Mouse (Mus musculus): ENCODE results near the gene Elovl3. TPM values are rescaled to one million over a fixed set of nuclear protein-coding genes. Genes with fewer than 3 reads are reported as not detected.
"Not testable (repeated sequence)": the region's sequence is repeated elsewhere in the genome, so short reads cannot be mapped to it uniquely, and the experiment has no call there.

Gene Elovl3
- not detected in 3 replicates for total RNA-seq (2017)

DNA sequence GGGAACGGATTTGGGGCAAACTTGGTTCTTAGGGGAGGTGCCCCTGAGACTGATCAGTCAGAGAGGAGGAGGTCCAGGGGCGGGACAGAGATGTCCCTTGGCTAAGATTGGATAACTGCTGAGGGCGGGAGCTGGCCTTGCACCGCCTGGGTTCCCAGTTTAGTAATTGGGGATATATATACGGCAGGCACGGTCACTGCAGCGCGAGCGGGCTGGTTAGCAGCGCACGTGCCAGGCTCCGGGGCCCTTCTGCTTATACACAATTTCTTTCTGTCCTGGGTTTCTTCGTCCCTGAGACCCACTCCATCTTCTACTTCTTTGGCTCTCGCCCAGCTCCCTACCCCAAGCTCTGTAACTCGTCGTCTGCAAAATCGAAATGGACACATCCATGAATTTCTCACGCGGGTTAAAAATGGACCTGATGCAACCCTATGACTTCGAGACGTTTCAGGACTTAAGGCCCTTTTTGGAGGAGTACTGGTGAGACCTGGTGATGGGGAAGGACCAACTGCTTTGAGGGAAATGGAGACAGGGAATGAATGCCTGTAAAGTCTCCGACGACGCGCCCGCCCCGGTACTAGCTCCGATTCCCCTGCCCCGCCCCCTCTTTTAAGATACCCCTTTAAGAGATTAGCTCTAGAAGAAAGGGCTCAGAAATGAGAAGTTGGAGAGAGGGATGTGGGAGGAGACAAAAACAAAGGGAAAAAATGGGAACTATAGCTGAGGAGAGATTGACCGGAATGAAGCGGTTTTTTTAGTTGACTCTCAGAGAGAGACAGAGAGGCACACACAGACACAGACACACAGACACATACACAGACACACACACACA lies at the start of gene Elovl3:
Elovl3 (plus strand) TSS at position 204 of the 832 bp plus-strand sequence.
- ATAC-seq (replicated peaks; ENCODE audit: insufficient number of reproducible peaks, low FRiP score, low TSS enrichment, poor library complexity, severe bottlenecking) = no peak

DNA sequence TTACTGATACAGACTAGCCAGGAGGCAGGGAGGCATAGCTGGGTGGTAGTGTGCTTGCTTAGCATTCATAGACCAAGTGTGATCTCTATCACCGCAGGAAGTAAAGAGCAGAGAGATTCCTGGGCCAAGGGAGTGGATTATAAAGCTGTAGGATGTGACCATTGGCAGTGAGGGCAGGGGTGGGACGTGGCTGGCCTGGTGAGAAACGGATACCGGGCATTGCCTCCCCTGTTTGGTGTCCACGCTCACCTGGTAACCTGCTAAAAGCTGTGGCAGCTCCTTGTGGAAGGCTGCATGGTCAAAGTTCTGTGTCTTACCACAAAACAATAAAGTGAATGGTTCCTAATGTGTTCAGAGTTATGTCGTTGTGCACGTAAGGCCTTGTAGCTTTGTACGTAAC lies 46.5 kb upstream of the Elovl3 start:
- no peak for ATAC-seq (replicated peaks; ENCODE audit: insufficient number of reproducible peaks, low FRiP score, low TSS enrichment, poor library complexity, severe bottlenecking)

DNA sequence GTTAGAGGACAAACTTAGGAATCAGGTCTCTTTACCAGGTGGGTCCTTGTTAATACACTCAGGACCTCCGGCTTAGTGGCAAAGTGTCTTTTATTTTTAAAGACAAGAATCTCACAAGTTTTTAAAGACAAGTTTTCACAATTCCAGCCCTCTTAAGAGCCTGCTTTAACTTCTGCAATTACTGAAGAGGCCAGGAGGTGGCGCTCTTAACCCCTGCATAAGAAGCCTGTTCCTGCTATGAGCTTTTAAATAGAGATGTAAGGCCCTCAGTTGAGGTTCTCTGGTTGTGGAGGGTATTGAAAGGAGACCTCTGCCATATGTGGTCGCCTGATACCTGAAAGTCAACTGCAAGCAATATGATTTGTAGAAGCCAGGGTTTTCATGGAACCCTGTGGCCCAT lies 45.4 kb upstream of the Elovl3 start:
- ATAC-seq (replicated peaks; ENCODE audit: insufficient number of reproducible peaks, low FRiP score, low TSS enrichment, poor library complexity, severe bottlenecking) = peak; percentile 62

DNA sequence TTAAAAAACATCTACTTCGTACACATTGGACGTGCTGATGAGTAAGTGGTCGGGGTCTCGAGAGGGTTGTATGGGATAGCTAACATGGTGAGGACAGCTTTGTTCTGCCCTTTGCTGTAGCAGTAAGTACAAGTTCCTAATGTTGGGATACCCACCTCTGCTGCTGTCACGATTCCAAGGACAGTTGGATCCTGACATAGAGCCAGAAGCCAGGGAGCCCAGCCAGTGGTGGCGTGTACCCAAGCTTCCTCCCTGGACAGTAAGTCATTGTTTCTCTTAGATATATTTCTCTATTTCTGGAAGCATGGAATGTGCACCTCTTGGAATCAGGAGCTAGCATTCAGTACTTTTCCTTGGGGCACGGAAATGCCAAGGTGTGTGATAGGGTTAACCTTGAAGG lies 43.8 kb upstream of the Elovl3 start:
- ATAC-seq (replicated peaks; ENCODE audit: insufficient number of reproducible peaks, low FRiP score, low TSS enrichment, poor library complexity, severe bottlenecking) = no peak

DNA sequence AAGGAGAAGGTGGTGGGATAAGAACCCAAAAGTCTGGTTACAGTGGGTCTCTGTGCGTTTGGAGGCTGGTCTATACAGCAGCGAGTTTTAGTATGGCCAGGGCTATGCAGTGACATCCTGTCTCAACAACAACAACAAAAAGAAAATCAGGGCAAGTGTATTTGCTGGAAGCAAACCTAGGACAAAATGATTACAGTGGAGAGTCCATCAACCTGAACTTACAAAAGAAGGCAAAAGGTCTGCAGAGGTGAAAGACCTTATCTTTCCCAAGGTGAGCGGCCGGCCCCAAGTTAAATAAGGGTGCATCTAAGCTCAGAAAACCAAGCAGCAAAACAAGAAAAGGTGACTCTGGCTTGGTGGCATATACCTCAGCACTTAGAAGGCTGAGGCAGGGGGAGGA lies 40.1 kb upstream of the Elovl3 start:
- no peak for ATAC-seq (replicated peaks; ENCODE audit: insufficient number of reproducible peaks, low FRiP score, low TSS enrichment, poor library complexity, severe bottlenecking)

DNA sequence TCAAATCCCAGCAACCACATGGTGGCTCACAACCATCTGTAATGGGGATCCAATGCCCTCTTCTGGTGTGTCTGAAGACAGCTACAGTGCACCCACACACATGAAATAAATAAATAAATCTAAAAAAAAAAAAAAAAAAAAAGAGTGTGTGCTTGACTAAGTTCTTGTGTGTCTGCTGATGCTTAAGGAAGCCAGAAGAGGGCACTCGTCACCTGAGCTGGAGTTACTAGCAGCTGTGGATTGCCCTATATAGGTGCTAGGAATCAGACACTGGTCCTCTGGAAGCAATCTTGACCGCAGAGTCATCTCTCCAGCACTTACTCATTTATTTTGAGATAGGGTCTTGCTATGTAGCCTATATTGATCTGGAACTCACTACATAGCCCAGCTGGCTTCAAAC lies 37.6 kb upstream of the Elovl3 start:
- no peak for ATAC-seq (replicated peaks; ENCODE audit: insufficient number of reproducible peaks, low FRiP score, low TSS enrichment, poor library complexity, severe bottlenecking)

DNA sequence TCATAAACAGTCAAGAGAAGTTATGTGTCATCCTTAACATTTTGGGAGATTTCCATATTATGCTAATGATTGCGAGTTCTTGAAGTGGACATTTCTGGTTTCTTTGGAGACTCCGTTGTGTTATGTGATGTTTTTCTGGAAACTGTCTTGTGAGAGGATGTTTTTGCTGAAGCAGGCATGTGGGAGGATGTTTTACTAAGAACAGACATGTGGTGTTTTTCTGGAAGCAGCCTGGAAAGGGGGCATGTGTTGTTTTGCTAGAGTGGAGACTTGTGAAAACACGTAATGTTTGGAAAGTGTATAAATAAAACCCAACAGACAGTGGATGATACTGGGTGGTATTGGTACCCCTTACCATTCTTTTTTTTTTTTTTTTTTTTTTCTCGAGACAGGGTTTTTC lies 36.4 kb upstream of the Elovl3 start:
- ATAC-seq (replicated peaks; ENCODE audit: insufficient number of reproducible peaks, low FRiP score, low TSS enrichment, poor library complexity, severe bottlenecking) = no peak

DNA sequence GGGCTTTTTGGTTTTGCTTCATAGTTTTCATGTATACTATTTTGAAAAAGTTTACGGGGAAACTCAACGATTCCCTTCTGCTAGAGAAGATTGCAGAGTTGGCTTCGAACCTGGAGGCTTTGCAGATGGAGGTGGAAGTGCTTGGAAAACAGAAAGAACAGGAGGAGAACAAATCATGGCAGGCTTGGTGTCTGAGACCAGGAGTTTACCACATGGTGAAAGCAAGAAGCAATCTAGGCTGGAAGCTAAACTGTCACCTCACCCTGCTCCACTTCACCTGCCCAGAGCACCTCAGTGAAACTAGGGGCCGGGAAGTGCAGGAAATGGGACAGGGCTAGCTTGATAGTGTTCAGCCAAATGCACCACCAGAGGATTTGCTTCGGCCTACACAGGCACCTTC lies 35.3 kb upstream of the Elovl3 start:
- no peak for ATAC-seq (replicated peaks; ENCODE audit: insufficient number of reproducible peaks, low FRiP score, low TSS enrichment, poor library complexity, severe bottlenecking)

DNA sequence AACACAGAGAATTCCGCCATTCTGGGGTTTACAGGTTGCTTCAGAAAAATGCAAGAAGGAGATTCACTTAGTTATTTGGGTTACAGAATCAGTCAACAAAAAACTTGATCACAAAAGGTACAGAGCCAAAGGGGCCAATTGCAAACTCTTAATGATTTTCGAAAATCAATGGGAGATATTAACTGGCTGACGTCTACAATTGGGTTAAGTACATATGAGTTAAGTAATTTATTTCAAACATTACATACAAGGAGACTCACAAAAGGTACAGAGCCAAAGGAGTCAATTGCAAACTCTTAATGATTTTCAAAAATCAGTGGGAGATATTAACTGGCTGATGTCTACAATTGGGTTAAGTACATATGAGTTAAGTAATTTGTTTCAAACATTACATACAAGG lies 32.1 kb upstream of the Elovl3 start:
- no peak for ATAC-seq (replicated peaks; ENCODE audit: insufficient number of reproducible peaks, low FRiP score, low TSS enrichment, poor library complexity, severe bottlenecking)

DNA sequence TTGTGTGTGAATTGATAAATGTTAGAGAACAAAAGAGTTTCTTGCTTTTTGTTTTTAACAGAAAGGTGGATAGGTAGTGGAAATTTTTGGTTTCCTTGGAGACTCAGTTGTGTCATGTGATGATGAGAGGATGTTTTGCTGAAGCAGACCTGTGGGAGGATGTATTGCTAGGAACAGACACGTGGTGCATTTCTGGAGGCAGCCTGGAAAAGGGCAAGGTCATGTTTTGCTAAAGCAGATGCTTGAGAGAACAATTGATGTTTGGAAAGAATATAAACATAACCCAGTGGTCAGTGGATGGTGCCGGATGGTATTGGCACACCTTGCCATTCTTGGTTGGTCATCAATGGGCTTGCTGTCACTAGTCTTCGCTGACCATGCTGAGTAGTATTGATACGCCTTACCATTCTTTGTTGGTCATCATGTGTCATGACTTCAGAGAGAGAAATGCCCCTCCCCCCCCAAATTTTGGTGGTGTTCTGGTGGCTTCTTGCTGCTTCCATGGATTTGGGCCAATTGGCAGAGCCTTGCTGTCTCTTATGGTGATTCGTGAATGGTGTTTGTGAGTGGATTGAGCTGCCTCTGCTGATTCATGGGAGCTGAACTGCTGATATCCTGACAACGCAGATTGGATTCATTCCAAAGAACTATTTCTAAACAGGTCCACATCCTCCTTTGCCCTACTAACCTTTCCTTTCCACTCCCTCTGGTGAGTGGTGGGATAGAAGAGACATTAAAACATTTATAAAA lies 28.1 kb upstream of the Elovl3 start:
- no peak for ATAC-seq (replicated peaks; ENCODE audit: insufficient number of reproducible peaks, low FRiP score, low TSS enrichment, poor library complexity, severe bottlenecking)

DNA sequence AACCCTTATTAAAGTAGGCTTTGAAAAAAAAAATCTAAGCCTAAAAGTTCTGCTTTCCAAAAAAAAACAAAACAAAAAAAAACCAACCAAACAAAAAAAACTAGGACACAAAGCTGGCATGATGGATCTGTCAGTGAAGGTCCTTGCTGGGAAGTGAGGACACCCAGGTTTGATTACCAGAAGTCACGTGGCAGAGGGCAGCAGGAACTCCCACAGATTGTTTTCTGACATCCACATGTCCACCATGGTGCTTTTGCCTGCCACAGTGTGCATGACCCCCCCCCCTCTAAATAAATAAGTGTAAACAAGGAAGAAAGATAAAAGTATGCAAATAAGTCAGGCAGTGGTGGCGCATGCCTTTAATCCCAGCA lies 27.5 kb upstream of the Elovl3 start:
- ATAC-seq (replicated peaks; ENCODE audit: insufficient number of reproducible peaks, low FRiP score, low TSS enrichment, poor library complexity, severe bottlenecking) = no peak

DNA sequence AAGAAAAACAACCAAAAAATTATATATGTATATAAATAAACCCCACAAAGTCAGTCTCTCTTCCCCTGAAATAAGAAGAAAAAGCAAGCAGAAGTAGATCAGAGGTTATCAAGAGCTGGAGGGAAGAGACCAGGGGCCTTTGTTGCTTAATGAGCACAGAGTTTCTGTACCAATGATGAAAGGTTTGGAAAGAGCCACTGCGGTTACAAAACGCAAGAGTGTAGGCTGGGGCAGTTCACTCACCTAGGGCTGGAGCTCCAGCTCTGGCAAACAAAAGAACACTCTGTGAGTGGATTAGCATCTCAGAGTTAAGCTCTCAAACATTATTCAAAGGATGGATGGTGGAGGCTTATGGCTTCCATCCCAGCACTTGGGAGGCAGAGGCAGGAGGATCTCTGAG lies 21.5 kb upstream of the Elovl3 start:
- ATAC-seq (replicated peaks; ENCODE audit: insufficient number of reproducible peaks, low FRiP score, low TSS enrichment, poor library complexity, severe bottlenecking) = no peak

DNA sequence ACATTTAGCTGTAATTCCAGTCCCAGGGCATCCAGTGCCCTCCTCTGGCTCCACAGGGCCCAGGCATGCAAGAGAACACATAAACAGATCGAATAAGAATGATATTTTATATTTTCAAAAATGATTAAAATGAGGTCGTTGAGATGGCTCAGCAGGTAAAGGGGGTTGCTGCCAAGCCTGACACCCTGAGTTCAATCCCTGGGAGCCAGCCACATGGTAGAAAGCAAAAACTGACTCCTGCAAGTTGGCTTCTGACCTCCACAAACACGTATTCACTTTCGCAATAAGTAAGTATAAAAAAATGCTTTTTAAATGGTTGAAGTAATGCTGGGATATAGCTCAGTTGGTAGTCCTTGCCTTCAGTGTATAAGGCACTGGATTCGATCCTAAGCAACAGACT lies 20.9 kb upstream of the Elovl3 start:
- no peak for ATAC-seq (replicated peaks; ENCODE audit: insufficient number of reproducible peaks, low FRiP score, low TSS enrichment, poor library complexity, severe bottlenecking)

DNA sequence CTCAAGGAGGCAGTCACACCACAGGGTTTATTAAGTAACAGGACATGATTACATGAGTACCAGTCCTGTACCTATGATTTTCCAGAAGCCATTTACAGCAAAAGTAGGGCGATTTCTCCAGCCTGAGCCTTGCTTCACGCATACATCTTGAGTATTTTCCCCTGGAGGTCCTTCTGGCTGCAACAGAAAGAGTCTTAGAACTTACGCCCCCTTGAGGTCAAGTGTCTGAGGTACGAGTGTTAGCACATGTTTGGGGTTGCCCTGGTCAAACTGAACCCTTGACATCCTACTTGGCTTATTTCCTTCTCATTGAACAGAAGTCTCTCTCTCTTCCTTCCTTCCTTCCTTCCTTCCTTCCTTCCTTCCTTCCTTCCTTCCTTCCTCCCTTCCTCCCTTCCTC lies 17.1 kb upstream of the Elovl3 start:
- ATAC-seq (replicated peaks; ENCODE audit: insufficient number of reproducible peaks, low FRiP score, low TSS enrichment, poor library complexity, severe bottlenecking) = no peak

DNA sequence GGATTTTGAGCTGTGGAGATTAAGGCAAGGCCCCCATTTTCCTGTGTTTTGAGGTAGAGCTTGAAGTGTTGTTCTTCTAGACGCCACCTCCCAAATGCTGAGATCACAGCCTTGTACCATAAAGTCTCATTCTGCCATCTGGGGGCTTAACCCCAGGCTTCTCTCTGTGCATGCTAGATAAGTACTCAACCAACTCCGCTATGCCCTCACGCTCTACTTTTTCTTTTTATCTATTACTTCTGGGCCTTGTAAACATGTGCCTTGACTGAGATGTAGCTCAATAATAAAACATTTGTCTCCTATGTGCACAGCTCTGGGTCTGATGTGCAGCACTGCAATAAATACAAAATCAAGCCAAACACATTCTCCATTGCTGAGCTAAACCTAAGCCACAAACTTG lies 12.2 kb upstream of the Elovl3 start:
- ATAC-seq (replicated peaks; ENCODE audit: insufficient number of reproducible peaks, low FRiP score, low TSS enrichment, poor library complexity, severe bottlenecking) = no peak

DNA sequence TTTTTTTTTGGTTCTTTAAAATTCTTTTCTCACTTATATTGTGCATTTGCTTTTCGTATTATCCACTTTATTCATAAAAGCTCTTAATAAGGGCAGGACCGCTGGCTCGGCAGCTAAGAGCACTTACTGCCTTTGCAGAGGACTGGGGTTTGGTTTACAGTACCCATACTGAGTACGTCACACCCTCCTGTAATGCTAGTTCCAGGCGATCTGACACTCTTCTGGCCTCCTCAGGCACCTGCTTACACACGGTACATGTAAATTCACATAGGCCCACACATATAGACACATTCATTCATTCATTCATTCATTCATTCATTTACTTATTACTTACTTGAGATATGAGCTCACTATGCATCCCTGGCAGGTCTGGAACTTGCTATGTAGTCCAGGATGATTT lies 10.8 kb upstream of the Elovl3 start:
- no peak for ATAC-seq (replicated peaks; ENCODE audit: insufficient number of reproducible peaks, low FRiP score, low TSS enrichment, poor library complexity, severe bottlenecking)

DNA sequence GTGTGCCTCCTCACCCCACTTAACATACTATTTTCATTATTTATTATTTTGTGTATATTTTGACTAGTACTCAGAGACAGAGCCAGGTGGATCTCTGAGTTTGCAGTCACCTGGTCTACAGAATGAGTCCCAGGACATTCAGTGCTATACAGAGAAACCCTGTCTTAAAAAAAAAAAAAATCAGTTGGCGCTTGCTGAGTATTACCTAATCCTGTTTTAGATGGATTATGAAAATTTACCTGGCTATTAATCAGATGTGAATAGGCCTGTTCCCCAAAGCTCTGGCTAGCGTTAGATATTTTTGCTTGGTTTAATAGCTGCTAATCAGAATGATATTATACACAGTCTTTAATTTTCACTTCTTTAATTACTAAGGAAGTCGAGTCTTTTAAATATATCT lies 7.8 kb upstream of the Elovl3 start:
- no peak for ATAC-seq (replicated peaks; ENCODE audit: insufficient number of reproducible peaks, low FRiP score, low TSS enrichment, poor library complexity, severe bottlenecking)

DNA sequence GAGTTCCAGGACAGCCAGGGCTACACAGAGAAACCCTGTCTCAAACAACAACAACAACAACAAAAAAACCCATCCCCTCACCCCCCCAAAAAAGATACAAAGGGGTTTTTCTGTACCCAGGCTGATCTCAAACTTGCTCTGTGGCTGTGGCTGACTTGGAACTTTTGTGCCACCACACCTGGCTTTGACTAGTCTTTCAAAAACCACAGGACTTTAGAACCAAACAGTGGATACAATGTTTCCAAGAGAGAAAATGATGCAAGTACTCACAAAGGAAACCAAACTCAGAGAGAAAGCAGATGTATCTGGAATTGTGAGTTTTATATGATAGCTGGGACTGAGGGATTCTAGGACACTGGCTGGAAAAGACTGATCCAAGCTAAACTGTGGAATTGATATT lies 7.0 kb upstream of the Elovl3 start:
- no peak for ATAC-seq (replicated peaks; ENCODE audit: insufficient number of reproducible peaks, low FRiP score, low TSS enrichment, poor library complexity, severe bottlenecking)

DNA sequence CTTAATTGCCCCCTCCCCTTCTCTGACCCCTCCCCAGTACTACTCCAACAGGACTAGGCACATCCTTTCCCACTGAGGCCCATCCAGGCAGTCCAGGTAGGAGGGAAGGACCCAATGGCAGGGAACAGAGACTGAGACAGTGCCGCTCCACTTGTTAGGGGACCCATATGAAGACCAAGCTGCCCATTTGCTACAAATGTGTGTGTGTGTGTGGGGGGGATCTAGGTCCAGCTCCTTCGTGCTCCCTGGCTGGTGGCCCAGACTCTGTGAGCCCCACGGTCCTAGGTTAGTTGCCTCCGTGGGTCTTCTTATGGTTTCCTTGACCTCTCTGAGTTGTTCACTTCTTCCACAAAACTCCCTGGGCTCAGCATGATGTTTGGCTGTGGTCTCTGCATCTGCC lies 5.4 kb upstream of the Elovl3 start:
- ATAC-seq (replicated peaks; ENCODE audit: insufficient number of reproducible peaks, low FRiP score, low TSS enrichment, poor library complexity, severe bottlenecking) = no peak

DNA sequence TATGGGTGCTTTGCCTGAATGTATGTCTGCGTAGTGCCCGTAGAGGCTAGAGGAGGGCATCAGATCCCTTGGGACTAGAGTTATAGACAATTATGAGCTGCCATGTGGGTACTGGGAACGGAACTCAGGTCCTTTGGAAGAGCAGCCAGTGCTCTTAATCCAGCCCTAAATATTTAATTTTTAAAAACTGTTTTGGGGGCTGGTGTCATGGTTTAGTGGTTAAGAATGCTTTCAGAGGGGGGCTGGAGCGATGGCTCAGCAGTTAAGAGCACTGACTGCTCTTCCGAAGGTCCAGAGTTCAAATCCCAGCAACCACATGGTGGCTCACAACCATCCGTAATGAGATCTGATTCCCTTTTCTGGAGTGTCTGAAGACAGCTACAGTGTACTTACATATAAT lies 2.0 kb upstream of the Elovl3 start:
- ATAC-seq (replicated peaks; ENCODE audit: insufficient number of reproducible peaks, low FRiP score, low TSS enrichment, poor library complexity, severe bottlenecking) = not testable (repeated sequence)

Measured in monocyte, adult 5-6 weeks (primary cell).